Mouse (Mus musculus) midbrain, embryonic 14.5 days (tissue): Measurements from ENCODE around the gene Limk1. TPM values are rescaled to one million over a fixed set of nuclear protein-coding genes. Genes with fewer than 3 reads are reported as not detected.

Experiments used
- ATAC-seq: fragments of 200-750 bp; cut with Nextera tagmentation; 2 replicates; pipeline ENCODE4 v1.8.0; 2017; ENCODE audit warnings: moderate number of reproducible peaks, moderate library complexity; ENCODE audit not compliant: low FRiP score, low TSS enrichment
- DNase-seq: peaks from one replicate; pipeline ENCODE4 v3.0.0-alpha.2; 2015
- H3K27ac ChIP-seq: fragments of 300-500 bp; sonication (generic); replicated peaks from 2 replicates; pipeline ENCODE4 v1.5.1; 2014; ENCODE audit warnings: mild to moderate bottlenecking, low read depth, low read length, moderate library complexity
- H3K27me3 ChIP-seq: fragments of 300-500 bp; sonication (generic); 2 replicates; pipeline ENCODE4 v1.6.1; 2014; ENCODE audit warnings: low read length, control low read depth, mixed read lengths; ENCODE audit not compliant: control insufficient read depth, insufficient read depth
- H3K36me3 ChIP-seq: fragments of 300-500 bp; sonication (generic); 2 replicates; pipeline ENCODE4 v1.6.1; 2014; ENCODE audit warnings: low read length, control low read depth; ENCODE audit not compliant: control insufficient read depth, insufficient read depth
- H3K4me1 ChIP-seq: fragments of 300-500 bp; sonication (generic); 2 replicates; pipeline ENCODE4 v1.6.1; 2014; ENCODE audit warnings: mild to moderate bottlenecking, antibody characterized with exemption, low read length, control low read depth; ENCODE audit not compliant: control insufficient read depth, insufficient read depth
- H3K4me2 ChIP-seq: fragments of 300-500 bp; sonication (generic); 2 replicates; pipeline ENCODE4 v1.6.1; 2014; ENCODE audit warnings: mild to moderate bottlenecking, low read length, moderate library complexity
- H3K4me3 ChIP-seq: fragments of 300-500 bp; sonication (generic); replicated peaks from 2 replicates; pipeline ENCODE4 v1.5.1; 2014; ENCODE audit warnings: low read depth, low read length
- H3K9ac ChIP-seq: fragments of 300-500 bp; sonication (generic); replicated peaks from 2 replicates; pipeline ENCODE4 v1.6.1; 2014; ENCODE audit warnings: mild to moderate bottlenecking, low read length, moderate library complexity
- H3K9me3 ChIP-seq: fragments of 300-500 bp; sonication (generic); 2 replicates; pipeline ENCODE4 v1.6.1; 2016; ENCODE audit warnings: low read length, control low read depth, mixed read lengths; ENCODE audit not compliant: control insufficient read depth
- WGBS: fragments of 180-500 bp; shearing (Covaris S2); extraction: QIAGEN DNeasy Blood & Tissue Kit; methylation state at CpG from one replicate; pipeline ENCODE4 v1.1.7; 2014; 5-methylcytosine and 5-hydroxymethylcytosine counted together
- polyA plus RNA-seq: library from polyadenylated mRNA; unstranded; fragments of >200 nt; fragmentation: Nextera tagmentation; extraction: Ambion mirVana; gene quantifications from 2 replicates; pipeline ENCODE4 v1.2.1, GENCODE M21; 2014

Limk1 gene
- polyA plus RNA-seq, 1 experiment from 2014 or later: 22.3 TPM

DNA sequence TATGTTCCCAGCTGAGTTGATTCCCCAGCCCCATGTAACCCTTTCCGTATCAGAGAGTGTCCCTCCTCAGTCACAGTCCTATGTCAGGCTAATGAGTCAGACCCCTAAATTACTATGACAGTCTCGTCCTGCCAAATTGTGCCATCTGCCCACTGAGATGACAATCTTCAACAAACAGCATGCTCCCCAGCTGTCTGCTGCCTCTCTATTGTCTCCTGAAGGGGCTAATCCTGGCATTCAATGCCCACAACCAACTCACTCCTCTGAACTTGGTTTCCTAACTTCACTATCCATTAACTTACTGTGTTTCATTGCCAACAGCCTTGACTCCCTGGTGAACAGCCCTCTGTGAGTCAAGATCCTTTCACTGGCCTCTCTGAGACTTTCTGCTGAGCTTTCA, 4.0 kb downstream of the Limk1 start:
- no peak overlapping the region for H3K4me2 ChIP-seq
- no peak overlapping the region for H3K27ac ChIP-seq
- no peak for DNase-seq
- H3K36me3 ChIP-seq: peaks cover 51% of the 10 kb centered on the region
- H3K9ac ChIP-seq: no peak overlapping the region
- no peaks in the 10 kb centered on the region for H3K27me3 ChIP-seq
- H3K4me1 ChIP-seq: peaks cover 14% of the 10 kb centered on the region
- ATAC-seq: no peak
- 69% methylated on average over 2 of the region's 2 CpGs for WGBS
- H3K9me3 ChIP-seq: no peaks in the 10 kb centered on the region
- H3K4me3 ChIP-seq: no peak overlapping the region

DNA sequence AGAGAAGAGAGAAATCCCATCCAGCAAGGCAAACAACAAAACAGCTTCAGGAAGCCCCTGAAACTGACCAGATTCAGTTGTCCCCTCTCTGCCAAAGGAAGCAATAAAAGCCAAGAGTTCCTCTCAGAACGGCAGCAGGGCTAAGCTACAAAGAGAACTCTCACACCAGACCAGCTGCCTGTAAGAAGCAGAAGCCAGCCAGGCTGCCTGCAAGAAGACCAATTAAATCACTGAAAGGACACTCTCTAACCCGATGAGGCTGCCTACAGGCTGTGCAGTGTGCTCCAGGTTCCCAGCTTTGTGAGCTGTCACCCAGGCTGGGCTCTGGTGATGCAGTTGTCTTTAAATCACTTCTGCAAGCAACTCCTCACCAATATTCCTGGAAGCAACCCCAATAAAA, 4.6 kb downstream of the Limk1 start:
- Histone ChIP-seq H3K4me3 (no peak overlapping the region), H3K9ac (no peak overlapping the region), H3K36me3 (peaks cover 56% of the 10 kb centered on the region), H3K27ac (no peak overlapping the region), H3K4me1 (peaks cover 14% of the 10 kb centered on the region), H3K4me2 (no peak overlapping the region), H3K27me3 (no peaks in the 10 kb centered on the region), H3K9me3 (no peaks in the 10 kb centered on the region)
- no peak for ATAC-seq
- DNase-seq: no peak
- 91% methylated on average over 2 of the region's 2 CpGs for WGBS

DNA sequence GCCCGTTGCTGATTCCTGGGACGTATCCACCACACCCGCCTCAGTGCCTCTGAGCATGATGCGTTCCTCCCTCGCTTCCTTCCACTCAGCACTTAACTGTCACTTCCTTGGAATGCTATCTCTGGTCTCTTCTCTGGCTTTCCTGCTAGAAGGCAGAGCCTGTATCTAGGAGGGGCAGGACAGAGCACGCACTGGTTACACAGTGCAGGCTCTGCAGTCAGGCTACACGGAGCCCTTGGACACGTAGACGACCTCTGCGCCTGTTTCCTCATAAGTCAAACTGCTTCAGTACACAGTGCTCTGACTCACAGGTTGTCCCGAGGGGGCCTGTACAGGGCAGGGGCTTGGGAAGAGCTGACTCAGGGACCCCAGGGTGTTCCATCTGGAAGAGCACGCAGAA, 8.2 kb downstream of the Limk1 start:
- WGBS: 89% methylated on average over 12 of the region's 12 CpGs
- no peak overlapping the region for H3K27ac ChIP-seq
- no peaks in the 10 kb centered on the region for H3K9me3 ChIP-seq
- no peak overlapping the region for H3K4me2 ChIP-seq
- peaks cover 20% of the 10 kb centered on the region for H3K4me1 ChIP-seq
- peaks cover 46% of the 10 kb centered on the region for H3K36me3 ChIP-seq
- H3K27me3 ChIP-seq: no peaks in the 10 kb centered on the region
- no peak overlapping the region for H3K4me3 ChIP-seq
- no peak for ATAC-seq
- no peak overlapping the region for H3K9ac ChIP-seq
- DNase-seq: no peak

DNA sequence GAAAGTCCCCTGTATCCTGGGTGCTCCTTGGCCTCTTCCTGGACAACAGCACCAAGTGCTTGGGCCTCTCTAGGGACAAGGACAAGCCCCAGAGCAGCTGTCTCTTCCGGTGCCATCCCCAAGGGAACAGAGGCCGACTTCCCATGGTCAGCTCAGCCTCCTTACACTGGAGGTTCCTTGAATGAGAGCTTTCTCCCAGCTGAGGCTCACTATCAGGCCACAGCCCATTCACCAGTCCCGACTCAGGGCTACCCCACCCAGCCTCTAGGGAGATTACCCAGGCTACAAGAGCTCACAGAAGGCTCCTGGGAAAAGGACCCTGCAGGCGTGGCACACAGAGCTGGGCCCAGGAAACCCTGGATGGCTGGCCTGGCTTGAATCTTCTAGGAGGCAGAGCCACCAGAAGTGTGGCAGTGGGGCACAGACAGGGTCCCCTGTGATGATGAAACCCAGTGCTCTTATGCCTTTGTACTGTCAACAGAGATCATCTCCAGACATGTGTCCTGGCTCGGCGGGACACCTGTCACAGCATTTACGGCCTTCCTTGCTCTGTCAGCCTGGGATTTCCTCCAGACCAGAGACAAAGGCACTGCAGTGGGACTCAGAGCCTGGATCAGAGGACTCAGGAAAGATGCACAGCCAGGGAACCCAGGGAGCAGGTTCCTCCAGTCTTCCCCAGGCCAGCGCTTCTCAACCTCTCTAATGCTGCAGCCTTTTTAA, 9.4 kb downstream of the Limk1 start:
- H3K4me3 ChIP-seq: no peak overlapping the region
- 55% methylated on average over 8 of the region's 8 CpGs for WGBS
- no peak overlapping the region; the same call in 1 of the 2 replicates for H3K9ac ChIP-seq

DNA sequence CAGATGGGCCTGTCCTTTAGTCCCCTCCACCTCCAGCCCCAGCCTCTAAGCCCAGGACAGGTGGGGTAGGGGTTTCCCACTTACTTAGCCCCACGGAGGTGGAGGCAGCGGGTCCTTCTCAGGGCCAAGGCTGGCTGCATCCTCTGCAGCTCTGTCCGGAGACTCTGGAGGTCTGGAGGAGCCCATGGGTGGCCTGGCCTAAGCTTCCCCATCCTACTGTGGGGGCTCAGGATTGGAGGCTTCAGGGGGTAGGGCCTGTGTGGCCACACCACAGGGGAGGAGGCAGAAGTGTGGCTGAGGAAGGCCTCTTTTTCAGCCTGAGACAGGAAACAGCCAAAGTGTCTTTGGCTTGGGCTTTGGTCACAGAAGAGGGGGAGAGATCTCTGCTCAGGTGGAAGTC, 10.4 kb downstream of the Limk1 start:
- H3K27me3 ChIP-seq: no peaks in the 10 kb centered on the region
- peaks cover 20% of the 10 kb centered on the region for H3K4me1 ChIP-seq
- peaks cover 31% of the 10 kb centered on the region for H3K36me3 ChIP-seq
- H3K4me2 ChIP-seq: no peak overlapping the region
- H3K4me3 ChIP-seq: no peak overlapping the region
- WGBS: 79% methylated on average over 3 of the region's 3 CpGs
- no peaks in the 10 kb centered on the region for H3K9me3 ChIP-seq
- DNase-seq (no peak), ATAC-seq (no peak)
- no peak overlapping the region for H3K9ac ChIP-seq
- no peak overlapping the region for H3K27ac ChIP-seq

More for the DNA sequence above, 9.4 kb downstream of the Limk1 start:
- no peak overlapping the region for H3K4me2 ChIP-seq
- DNase-seq (no peak), ATAC-seq (no peak)
- H3K27me3 ChIP-seq: no peaks in the 10 kb centered on the region
- peaks cover 38% of the 10 kb centered on the region for H3K36me3 ChIP-seq
- H3K9me3 ChIP-seq: no peaks in the 10 kb centered on the region
- H3K4me1 ChIP-seq: peaks cover 20% of the 10 kb centered on the region
- no peak overlapping the region for H3K27ac ChIP-seq

DNA sequence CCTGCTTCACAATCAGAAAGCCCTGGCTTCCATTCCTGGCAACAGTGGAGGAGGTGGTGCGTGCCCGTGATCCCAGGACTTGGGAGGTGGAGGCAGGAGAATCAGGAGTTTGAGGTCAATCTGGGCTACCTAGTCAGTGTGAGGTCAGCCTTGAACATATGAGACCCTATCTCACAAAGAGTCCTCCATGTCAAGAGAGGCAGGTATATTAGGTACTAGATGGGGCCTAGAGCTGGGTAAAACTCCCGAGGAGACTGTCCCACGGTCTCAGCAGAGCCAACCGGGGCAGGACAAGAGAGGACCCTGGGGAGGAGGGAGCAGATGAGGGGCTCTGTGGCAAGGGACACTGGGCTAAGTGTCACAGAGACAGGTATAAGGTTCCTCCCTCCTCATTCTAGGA, 10.9 kb downstream of the Limk1 start:
- H3K36me3 ChIP-seq: peaks cover 31% of the 10 kb centered on the region

DNA sequence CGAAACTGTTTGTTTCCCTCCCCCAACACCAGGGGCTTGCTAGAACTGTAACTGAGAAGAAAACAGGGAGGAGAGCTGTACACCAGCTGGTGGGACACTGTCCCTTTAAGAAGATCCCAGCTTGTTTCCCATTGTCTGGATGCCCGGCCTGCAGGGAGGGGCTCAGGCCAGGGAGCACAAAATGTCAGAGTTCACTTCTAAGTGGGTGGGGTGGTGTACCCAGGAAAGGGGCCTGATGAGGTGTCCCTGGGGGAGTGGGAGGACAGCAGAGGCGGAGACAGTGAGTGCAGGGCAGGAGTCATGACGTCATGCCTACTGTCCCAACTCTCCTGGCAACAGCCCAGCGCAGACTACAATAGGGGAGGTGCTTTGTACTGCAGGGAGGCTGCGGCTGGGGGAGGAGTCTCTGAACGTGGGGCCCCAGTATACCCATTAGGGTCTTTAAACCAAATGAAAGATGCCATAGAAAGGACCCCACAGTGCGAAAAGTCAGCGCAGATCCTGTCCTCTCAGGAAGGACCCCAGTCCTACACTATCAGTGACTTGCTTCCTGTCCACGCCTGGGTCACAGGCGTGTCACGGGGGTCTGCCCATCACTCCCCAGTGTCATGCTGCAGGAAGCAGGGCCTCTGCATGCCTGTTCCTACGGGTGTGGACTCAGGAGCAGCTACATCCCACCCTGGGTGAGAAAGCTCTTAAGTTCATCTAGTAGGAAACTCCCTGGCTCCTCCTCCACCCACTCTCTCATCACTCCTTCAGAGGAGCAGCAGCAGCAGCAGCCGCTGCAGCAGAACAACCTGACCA, 12.2 kb downstream of the Limk1 start:
- DNase-seq (peak; percentile 89), ATAC-seq (peak; percentile 86)
- H3K4me2 ChIP-seq: peak overlapping the region; percentile 61
- H3K9me3 ChIP-seq: no peaks in the 10 kb centered on the region
- H3K36me3 ChIP-seq: peaks cover 40% of the 10 kb centered on the region
- no peaks in the 10 kb centered on the region for H3K27me3 ChIP-seq
- peaks cover 20% of the 10 kb centered on the region for H3K4me1 ChIP-seq
- peak overlapping the region; percentile 29 for H3K4me3 ChIP-seq
- 1% methylated on average over 14 of the region's 14 CpGs for WGBS
- H3K27ac ChIP-seq: peak overlapping the region; percentile 88
- peak overlapping the region; percentile 65 for H3K9ac ChIP-seq

More for the DNA sequence above, 10.9 kb downstream of the Limk1 start:
- Histone ChIP-seq H3K9me3 (no peaks in the 10 kb centered on the region), H3K9ac (no peak overlapping the region), H3K4me1 (peaks cover 20% of the 10 kb centered on the region), H3K4me3 (no peak overlapping the region), H3K27me3 (no peaks in the 10 kb centered on the region), H3K27ac (no peak overlapping the region), H3K4me2 (no peak overlapping the region)
- ATAC-seq (no peak), DNase-seq (no peak)
- WGBS: 87% methylated on average over 5 of the region's 5 CpGs

DNA sequence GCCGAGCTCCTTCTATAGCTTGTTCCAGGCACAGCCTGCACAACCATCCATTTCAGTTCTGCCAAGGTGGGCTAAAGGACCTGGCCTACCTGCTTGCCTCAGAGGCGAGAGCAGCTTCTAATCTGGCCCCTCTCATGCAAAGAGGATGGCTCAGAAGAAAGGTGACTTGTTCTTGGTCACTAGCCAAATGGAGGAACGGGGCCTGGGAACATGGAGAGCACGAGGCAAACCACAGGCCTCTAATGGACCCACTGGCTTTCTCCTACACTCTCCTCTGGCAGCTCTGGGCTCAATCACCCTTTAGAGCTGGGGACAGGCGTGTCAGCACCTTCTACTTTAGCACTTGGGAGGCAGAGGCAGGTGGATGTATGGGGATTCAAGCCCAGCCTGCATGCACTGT, 13.4 kb downstream of the Limk1 start:
- Histone ChIP-seq H3K4me3 (no peak overlapping the region), H3K4me2 (no peak overlapping the region), H3K4me1 (peaks cover 20% of the 10 kb centered on the region), H3K27me3 (no peaks in the 10 kb centered on the region), H3K9me3 (no peaks in the 10 kb centered on the region), H3K36me3 (peaks cover 38% of the 10 kb centered on the region), H3K9ac (peak overlapping the region; percentile 12; the same call in 1 of the 2 replicates), H3K27ac (0 out of 2 replicates have a peak overlapping the region, but pooled peaks have one; percentile 88)
- WGBS: 78% methylated on average over 5 of the region's 5 CpGs
- ATAC-seq (no peak), DNase-seq (no peak)
